Mouse (Mus musculus): ENCODE measurements around the gene Spon2.

GRCm38 (mm10) chr5:33248186-33248585 is 29.9 kb upstream of the Spon2 start:
- TF ChIP-seq EP300 (IDR thresholded peaks at IDR 0.05; ENCODE audit: low read depth) (no peak), CTCF (IDR thresholded peaks at IDR 0.05; ENCODE audit: low read depth) (no peak)
